Mouse (Mus musculus) embryo, embryonic 10.5 days (tissue): ENCODE results near the gene Chrng.

Experiments
- DNase-seq: peaks from one replicate; pipeline ENCODE4 v3.0.0-alpha.2; 2015; ENCODE audit warnings: low spot score

The Chrng gene

GRCm38 (mm10) chr1:87204465-87204864 lies at the start of gene Chrng:
TSS of gene Chrng (plus strand) at chr1:87204657.
- no peak for DNase-seq

- DNase-seq, result peak; percentile 63
These were observed 48.8 kb upstream of the Chrng start for GRCm38 (mm10) chr1:87155531-87156198.

- DNase-seq, result no peak
These were observed 48.3 kb upstream of the Chrng start, which contains the start of gene Ecel1 for GRCm38 (mm10) chr1:87156199-87156587. TSS of gene Ecel1 (minus strand) at chr1:87156521.

DNA sequence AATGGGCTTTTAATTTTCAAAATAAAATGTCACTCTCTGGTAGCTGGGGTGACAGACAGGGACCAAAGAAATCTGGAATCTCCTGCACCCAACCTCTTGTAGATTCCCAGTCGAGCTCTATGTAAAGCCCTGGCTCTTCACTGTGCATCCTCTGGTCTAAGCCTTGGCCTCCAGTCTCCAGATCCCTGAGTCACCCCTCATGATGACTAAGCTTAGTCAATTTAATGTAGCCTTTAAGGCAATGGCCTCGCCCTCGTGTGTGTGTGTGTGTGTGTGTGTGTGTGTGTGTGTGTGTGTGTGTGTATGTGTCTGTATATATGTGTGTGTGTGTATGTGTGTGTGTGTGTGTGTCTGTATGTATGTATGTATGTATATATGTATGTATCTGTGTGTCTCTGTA lies 45.1 kb upstream of the Chrng start:
- DNase-seq, result no peak

GRCm38 (mm10) chr1:87164164-87164795 lies 40.2 kb upstream of the Chrng start:
- no peak for DNase-seq

GRCm38 (mm10) chr1:87164796-87165184 lies 39.7 kb upstream of the Chrng start:
- no peak for DNase-seq

DNA sequence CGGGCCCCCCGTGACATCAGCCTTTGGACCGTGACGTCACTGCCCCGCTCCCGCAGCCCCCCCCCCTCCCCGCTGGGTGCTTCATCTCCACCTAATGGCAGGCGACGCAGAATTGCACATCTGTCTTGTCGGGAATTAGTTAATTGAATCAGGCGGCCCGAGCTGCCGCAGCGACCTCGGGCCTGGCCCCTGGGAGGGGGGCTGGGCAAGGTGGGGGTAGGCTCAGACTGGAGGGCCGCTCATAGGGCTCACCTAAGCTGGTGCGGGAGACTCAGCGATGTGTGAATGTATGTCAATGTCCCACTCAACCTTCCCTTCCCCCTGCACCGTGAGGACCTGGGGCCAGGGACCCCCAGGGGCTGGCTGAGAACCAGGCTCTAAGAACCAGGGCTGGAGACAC lies 34.0 kb upstream of the Chrng start:
- DNase-seq, result no peak

DNA sequence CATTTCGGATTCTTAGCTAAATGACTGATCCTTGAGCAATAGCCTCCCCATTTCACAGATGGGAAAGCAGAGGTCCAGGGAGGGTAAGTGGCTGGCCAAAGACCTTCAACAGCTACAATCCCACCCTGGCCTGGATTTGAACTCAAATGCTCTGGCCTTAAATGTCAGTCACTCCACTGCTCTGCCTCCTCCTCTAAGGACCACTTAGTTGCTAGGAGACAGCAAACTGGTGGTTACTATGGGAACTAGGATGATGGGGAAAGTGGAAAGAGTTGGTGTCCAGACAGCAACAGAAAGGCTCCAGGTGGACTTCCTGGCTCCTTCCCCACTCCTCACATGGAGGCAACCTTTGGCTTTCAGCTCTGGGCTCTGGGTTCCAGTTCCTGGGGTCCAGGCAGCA lies 33.1 kb upstream of the Chrng start:
- DNase-seq, result peak; percentile 45

DNA sequence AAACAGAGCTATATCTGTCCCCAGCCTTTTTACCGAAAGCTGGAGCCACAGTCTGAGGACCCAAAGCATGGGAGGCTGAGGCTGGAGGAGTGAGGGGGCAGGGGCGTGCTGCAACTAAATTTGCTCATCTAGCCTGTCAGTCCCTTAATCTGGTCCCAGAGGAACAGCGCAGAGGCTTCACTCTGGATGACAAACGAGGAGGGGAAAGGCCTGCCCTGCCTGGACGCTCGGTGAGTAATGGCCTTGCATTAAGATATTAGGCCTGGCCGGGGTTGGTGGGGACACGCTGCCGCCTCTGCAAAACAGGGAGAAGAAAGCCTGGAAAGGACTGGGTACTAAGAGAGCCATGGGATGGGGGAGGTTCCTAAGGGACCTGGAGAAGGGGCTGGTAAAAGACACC lies 32.1 kb upstream of the Chrng start:
- DNase-seq, result no peak

DNA sequence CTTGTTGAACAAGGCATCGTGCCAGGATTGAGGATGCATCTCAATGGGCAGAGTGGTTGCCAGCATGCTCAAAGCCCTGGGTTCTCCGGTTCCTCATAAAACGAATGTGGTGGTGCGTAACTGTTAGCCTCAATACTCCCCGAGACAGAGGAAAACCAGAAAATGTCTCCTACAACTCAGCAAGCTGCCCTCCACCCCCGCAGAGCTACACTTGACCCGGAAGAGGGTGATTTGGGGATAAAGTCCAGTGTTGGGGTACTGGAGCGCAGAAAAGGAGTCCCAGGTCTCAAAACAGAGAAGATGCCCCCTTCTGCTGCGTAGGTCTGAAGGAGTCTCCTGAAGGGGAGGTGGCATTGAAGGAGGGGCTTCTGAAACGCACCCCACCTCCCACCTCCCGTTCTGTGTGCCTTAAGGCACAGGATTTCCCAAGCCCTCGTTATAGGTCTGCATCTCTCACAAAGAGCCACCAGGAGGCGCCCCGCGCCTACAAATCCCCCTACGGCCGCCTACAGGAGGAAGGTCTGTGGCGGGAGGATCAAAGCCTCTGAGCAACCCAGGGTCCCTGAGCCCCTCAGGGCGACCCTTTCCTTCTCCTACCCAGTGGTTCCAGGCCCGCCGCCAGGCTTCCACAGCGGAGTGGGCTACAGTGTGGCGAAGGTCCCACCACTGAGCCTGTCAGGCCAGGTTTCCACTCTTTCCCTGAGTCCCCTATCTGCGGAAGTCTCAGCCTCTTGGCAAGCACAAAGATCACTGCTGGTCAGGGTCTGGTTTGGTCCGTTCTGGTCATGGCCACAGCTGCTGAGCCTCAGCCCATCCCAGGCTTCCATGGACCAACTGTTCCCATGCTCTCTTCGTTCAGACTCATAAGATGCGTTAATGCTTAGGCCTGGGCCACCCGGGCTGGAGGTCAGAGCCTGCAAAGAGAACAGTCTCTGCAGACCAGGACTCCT lies 30.2 kb upstream of the Chrng start:
- peak; percentile 90 for DNase-seq

DNA sequence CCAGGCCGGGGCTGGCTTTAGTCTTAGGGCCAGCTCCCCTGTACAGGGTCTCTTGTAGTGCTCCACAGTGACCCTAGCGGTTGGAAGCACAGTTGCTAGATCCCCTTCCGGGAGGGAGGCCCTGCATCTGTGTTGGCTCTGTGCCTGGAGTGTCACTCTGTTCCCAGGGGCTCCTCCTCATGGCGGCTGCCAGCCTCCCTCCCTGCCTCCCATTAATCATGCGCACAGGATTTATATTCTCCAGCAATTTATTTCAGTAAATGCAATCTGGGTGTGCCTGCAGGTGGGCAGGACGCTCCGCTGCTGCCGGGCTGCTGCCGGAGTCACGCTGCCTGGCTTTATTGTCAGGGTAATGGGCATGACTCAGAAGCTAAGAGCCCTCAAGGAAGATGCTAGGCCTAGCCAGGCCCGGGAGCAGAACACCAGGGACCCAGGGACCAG lies 28.6 kb upstream of the Chrng start:
- peak; percentile 80 for DNase-seq

DNA sequence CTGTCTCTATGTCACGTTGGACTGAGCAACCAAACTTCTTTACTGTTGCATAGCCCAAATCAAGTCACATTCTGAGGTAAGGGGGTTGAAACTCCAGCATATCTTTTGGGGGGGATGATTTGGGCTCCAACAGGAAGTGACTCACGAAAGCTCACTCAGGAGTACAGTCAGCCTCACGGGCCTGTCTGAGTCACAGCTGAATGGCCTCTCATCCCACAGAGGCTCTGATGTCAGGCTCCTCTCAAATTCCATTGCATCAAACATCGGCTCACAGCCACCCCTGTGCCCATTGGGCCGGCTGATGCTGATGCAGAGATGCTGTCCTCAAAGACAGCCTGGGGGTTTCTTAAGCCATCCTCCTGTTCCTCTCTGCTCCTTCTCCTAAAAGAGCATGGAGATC lies 23.6 kb upstream of the Chrng start:
- DNase-seq, result no peak

DNA sequence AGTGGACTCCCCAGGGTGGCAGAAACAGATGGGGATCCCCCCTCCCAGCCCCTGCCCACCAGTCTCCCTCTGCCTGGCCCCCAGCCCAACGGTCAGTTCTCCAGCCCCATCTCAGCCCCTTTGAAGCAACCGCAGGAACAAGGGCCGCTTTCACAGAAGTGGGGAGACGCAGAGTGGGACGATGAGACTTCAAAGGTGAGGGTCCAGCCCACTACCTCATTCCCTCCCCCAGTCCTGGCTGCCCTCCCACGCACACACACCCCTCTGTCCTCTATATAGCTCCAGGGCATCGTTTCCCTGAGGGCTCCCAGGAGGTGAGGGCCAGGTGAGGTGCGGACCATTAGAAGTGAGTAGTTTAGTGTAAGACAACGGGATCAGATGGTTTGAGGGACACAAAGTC lies 21.4 kb upstream of the Chrng start, which contains the start of gene Prss56:
Gene Prss56, plus strand, starts transcription at position 301 of the 400 bp plus-strand sequence.
- no peak for DNase-seq

DNA sequence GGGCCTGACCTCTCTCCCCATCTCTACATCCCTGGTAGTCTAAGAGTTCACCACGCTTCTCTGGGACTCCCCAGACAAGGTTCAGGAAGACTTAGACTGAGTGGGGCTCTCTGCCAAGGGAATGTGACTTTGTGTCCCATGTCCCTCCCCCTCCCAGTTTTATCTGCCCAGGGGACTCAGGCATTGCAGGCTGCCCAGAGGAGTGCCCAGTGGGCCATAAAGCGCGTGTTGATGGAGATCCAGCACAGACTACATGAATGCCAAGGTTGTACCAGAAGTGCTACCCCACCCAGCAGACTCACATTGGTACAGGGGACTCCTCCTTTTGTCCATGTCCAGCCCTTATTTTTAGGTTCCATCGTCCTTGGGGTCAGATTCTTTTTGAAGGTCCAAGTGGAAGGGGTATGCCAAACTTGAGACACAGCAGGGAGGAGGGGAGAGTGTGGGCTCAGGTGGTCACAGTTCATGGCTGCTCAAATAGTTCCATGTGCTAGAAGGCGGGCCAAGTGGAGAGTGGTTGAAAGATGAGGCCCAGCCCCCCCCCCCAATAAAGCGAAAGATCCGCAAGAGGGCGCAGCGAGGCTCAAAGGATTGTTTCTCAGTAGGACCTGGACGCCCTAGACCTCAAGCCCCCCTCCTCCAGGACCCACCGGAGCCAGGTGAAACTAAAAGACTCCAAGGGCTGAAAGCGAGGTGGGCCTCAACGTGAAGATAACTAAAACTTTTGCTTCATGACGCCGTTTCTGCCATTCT lies 20.3 kb upstream of the Chrng start:
- DNase-seq, result peak; percentile 39

DNA sequence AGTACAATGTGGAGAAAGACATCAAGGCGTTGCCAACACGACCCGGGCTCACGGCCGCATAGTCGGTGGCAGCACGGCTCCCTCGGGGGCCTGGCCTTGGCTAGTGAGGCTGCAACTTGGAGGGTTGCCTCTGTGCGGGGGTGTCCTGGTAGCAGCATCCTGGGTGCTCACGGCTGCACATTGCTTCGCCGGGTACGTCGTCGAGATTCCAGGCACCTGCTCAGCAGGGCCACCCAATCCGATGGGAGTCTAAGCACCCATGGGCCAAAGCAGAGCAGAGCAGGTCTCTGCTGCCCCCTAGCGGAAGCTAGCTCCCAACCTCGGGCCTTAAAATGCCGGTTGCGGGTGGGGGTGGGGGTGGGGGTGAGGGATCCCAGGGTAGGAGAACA lies 19.7 kb upstream of the Chrng start:
- DNase-seq, result peak; percentile 70

GRCm38 (mm10) chr1:87185526-87185925 lies 18.9 kb upstream of the Chrng start:
- DNase-seq, result no peak

GRCm38 (mm10) chr1:87186261-87187036 lies 18.0 kb upstream of the Chrng start:
- DNase-seq, result peak; percentile 48

DNA sequence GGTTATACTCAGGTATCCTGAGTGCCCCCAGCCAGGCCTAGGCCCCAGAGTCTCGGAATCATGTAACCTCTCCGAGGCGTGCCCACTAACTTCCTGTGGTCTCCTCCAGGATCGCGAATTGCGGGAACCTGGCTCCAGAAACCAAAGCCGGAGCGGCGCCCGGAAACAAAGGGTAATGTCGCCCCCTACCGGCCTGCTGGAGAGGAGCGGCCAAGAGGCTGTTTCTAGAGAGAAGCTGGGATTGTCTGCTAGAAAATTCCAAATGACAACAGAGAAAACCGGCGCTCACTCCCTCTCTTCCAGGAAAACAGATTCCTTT lies 17.5 kb upstream of the Chrng start:
- peak; percentile 91 for DNase-seq

- no peak for DNase-seq
These were observed 14.0 kb upstream of the Chrng start, which contains the start of gene Chrnd for GRCm38 (mm10) chr1:87190429-87190828. TSS of gene Chrnd (plus strand) at chr1:87190607.

DNA sequence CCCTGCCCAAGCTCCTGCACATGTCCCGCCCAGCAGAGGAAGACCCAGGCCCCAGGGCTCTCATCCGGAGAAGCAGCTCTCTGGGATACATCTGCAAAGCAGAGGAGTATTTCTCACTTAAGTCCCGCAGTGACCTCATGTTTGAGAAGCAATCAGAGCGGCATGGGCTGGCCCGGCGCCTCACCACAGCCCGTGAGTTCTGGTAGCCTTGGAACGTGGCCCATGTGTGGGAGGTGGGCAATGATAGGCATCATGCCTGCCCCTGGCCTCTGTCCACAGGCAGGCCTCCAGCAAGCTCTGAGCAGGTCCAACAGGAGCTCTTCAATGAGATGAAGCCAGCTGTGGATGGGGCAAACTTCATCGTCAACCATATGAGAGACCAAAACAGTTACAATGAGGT lies 7.2 kb upstream of the Chrng start:
- DNase-seq, result no peak
